Mouse (Mus musculus) CH12.LX (cell line): Measurements from ENCODE around the gene Nbea. TPM values are rescaled to one million over a fixed set of nuclear protein-coding genes. Genes with fewer than 3 reads are reported as not detected.

Source experiments
- DNase-seq: peaks from one replicate; pipeline ENCODE4 v3.0.0-alpha.2; 2013; ENCODE audit errors: extremely low read depth
- H3K27ac ChIP-seq: 2 replicates; pipeline ENCODE4 v1.5.1; 2012; ENCODE audit warnings: low read depth, mild to moderate bottlenecking, control low read depth, moderate library complexity; ENCODE audit not compliant: insufficient read depth
- H3K27me3 ChIP-seq: replicated peaks from 2 replicates; pipeline ENCODE3; 2012; ENCODE audit warnings: inconsistent platforms
- H3K36me3 ChIP-seq, 2 experiments: replicated peaks in 1 of 2; 2 replicates each; pipeline versions ENCODE3 to v1.6.1; 2012; ENCODE audit warnings: inconsistent platforms in 1 of 2, low read length in 1 of 2, mild to moderate bottlenecking in 1 of 2, mixed read lengths in 1 of 2, moderate library complexity in 1 of 2; ENCODE audit not compliant: control insufficient read depth in 1 of 2, insufficient read depth in 1 of 2
- H3K4me1 ChIP-seq, 2 experiments: 2 replicates each; pipeline ENCODE4 v1.6.1; 2012; ENCODE audit warnings: inconsistent platforms in 1 of 2, moderate library complexity in 1 of 2; ENCODE audit not compliant: insufficient read depth in 2 of 2, control insufficient read depth in 1 of 2
- H3K4me2 ChIP-seq: 2 replicates; pipeline ENCODE4 v1.6.1; 2012; ENCODE audit warnings: low read depth, mild to moderate bottlenecking, control low read depth; ENCODE audit not compliant: poor library complexity, insufficient read depth, severe bottlenecking
- H3K4me3 ChIP-seq, 3 experiments: fragments of 150-350 bp in 1 of 3; sonication (generic) in 1 of 3; replicated peaks in 1 of 3; 2 replicates each; pipeline versions ENCODE3 to v1.5.1; 2011 to 2012; ENCODE audit warnings: low read depth in 2 of 3, low read length in 2 of 3, mild to moderate bottlenecking in 2 of 3, moderate library complexity in 2 of 3, control low read depth in 1 of 3, improper control_type of control experiment in 1 of 3, inconsistent platforms in 1 of 3, mixed read lengths in 1 of 3; ENCODE audit not compliant: poor library complexity in 1 of 3
- H3K79me2 ChIP-seq: replicated peaks from 2 replicates; pipeline ENCODE4 v1.6.1; 2012; ENCODE audit warnings: mild to moderate bottlenecking, moderate library complexity; ENCODE audit not compliant: control insufficient read depth, poor library complexity, insufficient read depth, severe bottlenecking; ENCODE audit errors: extremely low read depth
- H3K9ac ChIP-seq: 2 replicates; pipeline ENCODE4 v1.6.1; 2012; ENCODE audit warnings: low read depth, mild to moderate bottlenecking, control low read depth, moderate library complexity; ENCODE audit not compliant: insufficient read depth
- H3K9me3 ChIP-seq: replicated peaks from 2 replicates; pipeline ENCODE3; 2012; ENCODE audit warnings: low read length, inconsistent platforms, mixed read lengths
- CTCF ChIP-seq, 2 experiments: IDR thresholded peaks in 1 of 2; conservative IDR thresholded peaks in 1 of 2; 2 replicates each; pipeline ENCODE4 v1.5.1; 2011 to 2012; ENCODE audit warnings: low read depth in 2 of 2, low read length in 2 of 2, improper control_type of control experiment in 1 of 2, inconsistent platforms in 1 of 2, mild to moderate bottlenecking in 1 of 2, moderate library complexity in 1 of 2
- ELF1 ChIP-seq: IDR thresholded peaks from 2 replicates; pipeline ENCODE4 v1.6.1; 2014; ENCODE audit warnings: low read depth, mild to moderate bottlenecking, inconsistent platforms, low read length, improper control_type of control experiment
- EP300 ChIP-seq: IDR thresholded peaks from 2 replicates; pipeline ENCODE4 v1.6.1; 2011; ENCODE audit warnings: low read length, improper control_type of control experiment
- MAX ChIP-seq: IDR thresholded peaks from 2 replicates; pipeline ENCODE4 v1.6.1; 2011; ENCODE audit warnings: low read length, improper control_type of control experiment
- MAZ ChIP-seq: IDR thresholded peaks from 2 replicates; pipeline ENCODE4 v1.6.1; 2012; ENCODE audit warnings: low read depth, mild to moderate bottlenecking, inconsistent platforms, low read length, improper control_type of control experiment, moderate library complexity
- NRF1 ChIP-seq: IDR thresholded peaks from 2 replicates; pipeline ENCODE4 v1.6.1; 2014; ENCODE audit warnings: low read depth, mild to moderate bottlenecking, inconsistent platforms, low read length, improper control_type of control experiment, moderate library complexity
- RAD21 ChIP-seq: IDR thresholded peaks from 2 replicates; pipeline ENCODE4 v1.6.1; 2011; ENCODE audit warnings: low read depth, mild to moderate bottlenecking, low read length, improper control_type of control experiment, moderate library complexity
- TCF12 ChIP-seq: IDR thresholded peaks from 2 replicates; pipeline ENCODE4 v1.6.1; 2014; ENCODE audit warnings: low read depth, mild to moderate bottlenecking, inconsistent platforms, low read length, improper control_type of control experiment
- ZMIZ1 ChIP-seq: IDR thresholded peaks from 2 replicates; pipeline ENCODE4 v1.6.1; 2012; ENCODE audit warnings: low read depth, mild to moderate bottlenecking, inconsistent platforms, low read length, improper control_type of control experiment
- ZNF384 ChIP-seq: IDR thresholded peaks from 2 replicates; pipeline ENCODE4 v1.6.1; 2012; ENCODE audit warnings: low read depth, low read length, improper control_type of control experiment, inconsistent platforms
- dilution Hi-C: fragments of 300-500 bp; cut with MboI; formaldehyde crosslinking; loops from 2 replicates; pipeline ENCODE4 v1.14.3; 2020; ENCODE audit warnings: low sequenced_read_pairs; ENCODE audit not compliant: extremely low pct_unique_long_range_greater_than_20kb, extremely low pct_ligation_motif_present
- in situ Hi-C: fragments of 300-500 bp; cut with MboI; formaldehyde crosslinking; loops from 3 replicates; pipeline ENCODE4 v1.14.3; 2019; ENCODE audit warnings: low sequenced_read_pairs, low pct_ligation_motif_present, low pct_unique_long_range_greater_than_20kb, mixed read lengths
- polyA plus RNA-seq: library from polyadenylated mRNA; unstranded; fragments of >175 nt; gene quantifications from 2 replicates; pipeline ENCODE4 v1.2.1, GENCODE M21; 2012; ENCODE audit warnings: low read depth; ENCODE audit not compliant: insufficient read length
- total RNA-seq, 2 experiments: library from RNA; depleted of rRNA; stranded (reverse); fragments of 300-350 nt in 1 of 2; fragments of >200 nt in 1 of 2; gene quantifications; 2 replicates each; pipeline ENCODE4 v1.2.3; 2012 to 2014

Nbea gene
- total and polyA plus RNA-seq, 3 experiments: 0.04 TPM; not detected in 2

DNA sequence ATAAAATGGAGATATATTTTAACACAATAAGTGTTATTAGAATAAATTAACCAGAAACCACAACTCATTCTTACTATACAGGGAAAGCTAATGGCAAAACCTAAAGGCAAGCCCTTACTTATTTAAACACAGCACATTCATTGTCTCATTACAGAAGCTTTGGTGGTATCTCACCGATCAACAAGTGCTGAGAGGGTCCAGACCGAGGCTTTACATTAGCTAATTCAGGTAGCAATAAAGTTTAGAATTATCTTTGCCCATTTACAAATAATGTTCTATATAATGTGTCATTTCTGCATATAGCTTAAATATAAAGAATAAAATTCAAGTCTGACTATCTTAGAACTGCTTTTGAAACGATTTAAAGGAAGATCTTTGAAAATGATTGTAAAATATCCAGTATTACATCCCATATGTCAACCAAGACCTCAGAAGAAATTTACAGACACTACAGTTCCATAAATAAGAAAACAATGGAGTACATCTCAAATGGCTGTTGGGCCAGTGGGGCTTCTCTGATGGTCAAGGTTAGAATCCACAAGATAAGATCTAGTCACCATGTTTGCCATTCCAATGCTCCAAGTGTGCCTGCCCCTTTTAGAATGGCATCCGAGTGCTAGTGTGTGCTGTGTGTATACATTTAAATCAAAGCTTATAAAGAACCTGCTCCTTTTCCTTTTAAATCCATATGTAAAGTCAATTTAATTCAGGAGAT lies 398.1 kb downstream of the Nbea start:
- no peak overlapping the region for H3K27ac ChIP-seq
- no peak overlapping the region for H3K4me3 ChIP-seq
- no peaks in the 10 kb centered on the region for H3K79me2 ChIP-seq
- no peak for TF ChIP-seq RAD21
- H3K4me1 ChIP-seq: no peaks in the 10 kb centered on the region
- H3K9ac ChIP-seq: no peak overlapping the region
- dilution Hi-C loops: no loop called here
- H3K36me3 ChIP-seq: no peaks in the 10 kb centered on the region
- peaks cover 68% of the 10 kb centered on the region for H3K9me3 ChIP-seq
- H3K4me2 ChIP-seq: no peak overlapping the region
- no peaks in the 10 kb centered on the region for H3K27me3 ChIP-seq
- in situ Hi-C loops: no loop called here
- DNase-seq: no peak

DNA sequence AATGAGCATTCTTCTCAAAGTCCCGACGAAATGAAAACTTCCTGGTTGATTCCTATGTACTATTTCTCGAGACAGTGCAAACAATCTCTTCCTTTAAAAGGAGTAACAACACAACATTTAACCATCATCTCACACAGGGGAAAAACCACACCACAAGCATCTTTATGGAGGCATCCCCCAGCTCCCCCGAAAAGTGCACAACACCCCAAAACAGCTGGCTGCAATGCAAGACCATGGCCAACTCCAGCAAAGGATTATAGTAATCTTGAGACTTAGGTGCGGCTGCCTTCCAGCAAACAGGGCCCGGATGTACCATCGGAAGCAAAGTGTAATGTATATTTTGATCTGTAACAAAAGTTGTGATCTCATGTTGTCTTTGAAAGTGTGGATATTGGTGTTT lies 399.4 kb downstream of the Nbea start:
- Histone ChIP-seq H3K9me3 (peaks cover 64% of the 10 kb centered on the region), H3K36me3 (no peaks in the 10 kb centered on the region), H3K79me2 (no peaks in the 10 kb centered on the region), H3K4me1 (no peaks in the 10 kb centered on the region), H3K27ac (no peak overlapping the region), H3K27me3 (no peaks in the 10 kb centered on the region), H3K4me3 (no peak overlapping the region), H3K4me2 (no peak overlapping the region), H3K9ac (no peak overlapping the region)
- no peak for DNase-seq
- TF ChIP-seq ZMIZ1 (no peak), ELF1 (no peak), EP300 (no peak), MAX (no peak), ZNF384 (no peak)
- dilution Hi-C loops: no loop called here
- in situ Hi-C loops: no loop called here

- peaks cover 61% of the 10 kb centered on the region for H3K9me3 ChIP-seq
- H3K36me3 ChIP-seq: no peaks in the 10 kb centered on the region
- H3K79me2 ChIP-seq: no peaks in the 10 kb centered on the region
- H3K4me3 ChIP-seq: no peak overlapping the region
- H3K4me1 ChIP-seq: no peaks in the 10 kb centered on the region
- H3K27ac ChIP-seq: no peak overlapping the region
- dilution Hi-C loops (no loop called here), in situ Hi-C loops (no loop called here)
- no peak overlapping the region for H3K9ac ChIP-seq
- H3K27me3 ChIP-seq: no peaks in the 10 kb centered on the region
- TF ChIP-seq NRF1: no peak
- TF ChIP-seq MAZ: no peak
- no peak for TF ChIP-seq TCF12
- TF ChIP-seq CTCF (conservative IDR thresholded peaks at IDR 0.05 in 1 of 2, IDR thresholded peaks at IDR 0.05 in 1 of 2; ENCODE audit: low read depth in 2 of 2, low read length in 2 of 2): no peak
- no peak overlapping the region for H3K4me2 ChIP-seq
- no peak for DNase-seq
These were observed 400.1 kb downstream of the Nbea start for GRCm38 (mm10) chr3:55783171-55784081.
